Mouse (Mus musculus): ENCODE measurements at regions not wholly inside any gene's neighbourhood (a gene's known extent, or its start where the extent isn't known, plus 50 kb on each side); places are given as distances from the start of the nearest gene placed in this dataset.

DNA sequence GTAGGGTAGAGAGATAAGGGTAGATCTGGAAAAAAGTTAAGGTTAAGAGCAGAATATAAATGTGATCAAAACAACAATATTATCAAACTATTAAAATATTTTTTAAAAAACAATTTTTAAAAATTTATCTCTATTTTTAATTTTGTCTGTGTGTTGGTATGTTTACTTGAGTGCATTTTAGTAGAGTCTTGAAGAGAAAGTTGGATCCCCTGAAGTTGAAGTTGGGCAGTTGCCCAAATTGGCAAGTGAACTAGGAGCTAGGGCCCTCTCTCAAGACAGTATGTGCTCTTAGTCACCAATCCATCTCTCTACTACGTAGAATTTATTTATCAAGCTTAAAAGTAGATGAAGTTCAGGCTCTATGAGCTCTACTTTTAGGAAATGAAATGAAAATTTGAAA lies 59.9 kb downstream of the Adamts1 start:
- in situ Hi-C loops (cut with MboI, MseI): loop anchor here (5.0 kb wide), 1 partner anchor 51 kb away; no protein-coding TSS in a partner anchor

DNA sequence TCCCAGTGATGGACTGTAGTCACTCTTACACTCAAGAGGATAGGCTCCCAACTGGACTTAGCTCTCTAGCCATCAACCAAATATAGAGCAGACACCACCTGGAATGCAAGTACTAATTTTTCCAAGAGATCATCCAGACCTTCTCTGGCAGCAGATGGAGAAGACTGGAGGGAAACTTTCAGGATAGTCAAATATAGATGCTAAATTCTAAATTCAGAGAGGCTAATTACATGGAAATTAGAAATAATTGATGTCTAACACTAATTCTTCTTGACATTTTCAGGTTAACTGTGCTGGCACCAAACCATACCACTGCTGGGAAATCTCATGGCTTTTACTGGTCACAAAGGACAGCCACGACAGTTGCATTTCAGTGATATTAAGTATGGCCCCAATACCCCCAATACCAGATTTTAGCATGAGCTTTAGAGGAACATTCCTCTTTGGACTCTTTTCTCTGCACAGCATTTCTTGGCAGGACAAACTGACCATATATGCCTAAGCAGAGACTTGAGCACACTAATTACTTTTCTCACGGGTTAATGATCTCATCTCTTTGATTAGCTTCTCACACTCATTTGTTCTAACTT lies 64.2 kb downstream of the Adamts1 start:
- in situ Hi-C loops (cut with MboI, MseI): no loop called here

DNA sequence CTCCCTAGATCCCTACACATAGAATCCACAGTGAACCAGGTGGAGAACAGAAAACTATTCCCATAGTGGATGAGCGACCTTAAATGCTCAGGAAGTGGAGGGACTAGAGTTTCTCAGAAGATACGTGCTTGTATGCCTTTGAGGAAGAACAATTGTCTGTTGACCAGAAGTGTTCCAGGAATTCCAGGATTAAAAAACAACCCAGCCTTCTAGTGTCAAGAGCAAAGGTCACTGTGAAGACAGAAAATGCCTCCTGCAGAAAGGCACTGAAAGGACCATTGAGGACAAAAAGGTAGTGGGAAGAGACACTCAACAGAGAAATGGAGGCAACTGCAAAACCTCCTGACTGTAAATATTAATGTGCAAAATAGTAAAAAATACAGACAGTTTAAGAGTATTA lies 74.9 kb downstream of the Adamts1 start:
- in situ Hi-C loops (cut with MboI, MseI): no loop called here

DNA sequence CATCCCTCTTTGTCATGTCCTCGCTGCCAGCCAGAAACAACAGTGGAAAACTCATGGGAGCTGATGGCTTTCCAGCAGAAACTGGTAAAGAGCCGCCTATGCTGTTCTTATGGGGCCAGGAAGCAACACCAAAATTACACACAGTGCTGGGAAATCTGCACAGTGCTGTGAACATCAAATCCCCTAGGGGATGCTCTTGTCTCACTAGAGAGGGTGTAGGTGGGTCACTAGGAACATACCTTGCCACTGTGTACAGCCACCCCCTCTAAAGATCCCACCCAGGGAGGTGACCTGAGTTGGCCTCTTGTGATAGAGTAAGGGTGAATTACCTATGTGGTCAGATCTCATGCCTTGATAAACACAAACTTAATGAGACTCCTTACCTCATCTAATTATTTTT lies 80.9 kb downstream of the Adamts1 start:
- in situ Hi-C loops (cut with MboI, MseI): no loop called here

DNA sequence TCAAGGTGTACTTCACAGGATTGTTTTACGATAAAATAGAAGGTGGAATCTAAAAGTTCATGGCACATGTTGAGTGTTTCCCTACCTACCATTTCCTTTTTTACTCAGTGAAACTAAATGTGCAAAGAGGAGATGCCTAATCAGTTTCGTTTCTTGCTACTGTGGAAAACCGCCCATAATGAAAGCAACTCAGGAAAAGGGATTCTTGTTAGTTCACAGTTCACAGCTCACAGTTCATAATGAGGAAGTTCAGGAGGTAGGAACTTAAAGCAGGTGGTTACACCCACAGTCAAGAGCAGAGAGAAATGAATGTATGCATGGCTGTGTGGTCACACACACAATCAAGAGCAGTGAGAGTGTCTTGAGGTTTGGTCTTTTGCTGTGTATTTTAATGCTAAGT lies 90.6 kb downstream of the Adamts1 start:
- in situ Hi-C loops (cut with MboI, MseI): no loop called here

DNA sequence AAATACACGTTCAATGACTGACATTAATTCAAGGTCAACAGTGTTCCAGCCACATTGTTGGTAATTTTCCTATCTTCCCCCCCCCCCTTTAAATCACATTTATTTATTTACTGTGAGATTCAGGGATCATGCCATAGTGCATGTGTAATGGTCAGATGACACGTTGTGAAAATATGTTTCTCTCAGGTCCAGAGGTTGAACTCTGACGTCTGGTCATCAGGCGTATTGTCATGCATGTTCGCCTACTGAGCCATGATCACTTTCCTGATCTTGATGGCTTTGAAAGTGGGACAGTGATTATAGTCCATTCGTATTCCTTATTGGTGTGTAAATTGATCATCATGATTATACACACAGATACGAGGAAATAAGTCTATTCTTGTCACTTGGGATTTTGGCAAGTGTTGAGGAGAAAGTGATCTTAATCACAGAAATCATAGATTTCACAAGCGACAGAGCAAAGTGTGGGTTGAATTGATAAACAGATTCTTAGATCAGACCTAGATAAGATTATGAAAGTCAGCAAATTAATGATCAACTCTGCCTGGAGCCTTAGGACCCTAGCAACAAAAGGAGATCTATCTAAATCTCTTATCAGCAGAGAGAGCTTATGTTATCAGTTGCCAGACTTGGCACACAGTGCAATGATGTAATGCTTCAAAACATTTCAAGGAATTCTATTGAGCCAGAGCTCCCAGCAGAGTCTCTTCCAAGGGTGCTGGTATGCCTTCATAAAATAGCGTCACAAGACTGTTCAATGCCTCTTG lies 98.5 kb downstream of the Adamts1 start:
- in situ Hi-C loops (cut with MboI, MseI): no loop called here

DNA sequence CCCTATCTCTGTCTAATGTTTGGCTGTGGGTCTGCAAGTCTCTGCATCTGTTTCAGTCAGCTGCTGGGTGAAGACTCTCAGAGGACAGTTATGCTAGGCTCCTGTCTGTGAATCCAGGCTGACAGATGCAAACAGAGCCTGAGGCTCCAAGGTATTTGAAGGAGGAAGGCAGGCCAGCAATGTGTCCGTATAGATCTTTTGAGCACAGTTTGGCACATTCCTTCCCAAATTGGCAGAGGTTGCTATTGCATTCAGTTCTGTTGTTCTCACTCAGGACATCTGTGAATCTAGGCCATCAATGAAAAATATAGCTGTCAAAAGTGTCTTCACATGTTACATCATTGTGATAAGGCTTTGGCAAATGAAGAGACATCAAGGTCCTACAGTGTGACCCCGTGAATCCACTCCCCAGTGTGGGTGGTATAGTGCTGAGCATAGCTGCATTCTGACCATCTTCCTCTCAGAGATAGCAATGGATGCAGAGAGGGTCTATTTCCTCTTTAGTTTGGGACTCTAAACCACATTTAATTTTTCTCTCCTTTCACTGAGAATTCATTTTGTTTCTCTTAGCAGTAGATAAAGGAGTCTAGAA lies 99.9 kb downstream of the Adamts1 start:
- in situ Hi-C loops (cut with MboI, MseI): no loop called here

DNA sequence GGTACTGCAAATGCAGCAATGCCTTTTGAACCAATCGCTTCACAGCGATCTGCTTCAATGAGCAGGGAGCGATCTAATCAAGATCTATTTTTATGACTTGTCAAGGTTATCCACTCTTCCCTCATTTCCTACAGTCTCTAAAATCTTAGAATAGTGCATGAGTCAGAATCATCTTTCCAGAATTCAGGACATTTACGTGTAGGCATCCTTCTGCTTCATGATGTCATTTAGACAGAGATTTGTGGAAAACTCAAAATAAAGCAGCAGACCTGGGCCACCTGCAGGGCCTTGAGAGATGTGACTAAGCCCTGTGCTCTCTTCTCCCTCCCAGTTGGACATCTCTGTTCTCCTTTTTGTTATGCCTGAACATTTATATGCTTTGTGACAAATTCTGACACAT lies 103.6 kb downstream of the Adamts1 start:
- in situ Hi-C loops (cut with MboI, MseI): no loop called here

DNA sequence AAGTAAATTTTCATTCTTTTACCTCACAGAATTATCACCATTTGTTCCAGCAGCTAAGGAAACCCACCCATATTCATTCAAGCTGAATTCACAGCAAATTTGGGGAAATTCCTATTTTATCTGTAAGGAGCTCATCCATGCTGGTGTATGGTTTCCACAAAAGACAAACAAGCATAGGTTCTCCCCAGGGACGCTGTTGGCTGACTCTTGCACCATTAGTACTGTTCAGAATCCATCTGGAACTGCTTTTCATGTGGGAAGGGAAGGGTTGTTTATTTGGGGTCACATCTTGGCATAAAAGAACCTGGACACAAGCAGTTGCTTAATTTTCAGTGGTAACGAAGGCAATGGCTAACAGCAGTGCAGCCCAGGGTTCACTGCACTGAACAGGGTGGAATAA lies 120.2 kb downstream of the Adamts1 start:
- in situ Hi-C loops (cut with MboI, MseI): no loop called here

DNA sequence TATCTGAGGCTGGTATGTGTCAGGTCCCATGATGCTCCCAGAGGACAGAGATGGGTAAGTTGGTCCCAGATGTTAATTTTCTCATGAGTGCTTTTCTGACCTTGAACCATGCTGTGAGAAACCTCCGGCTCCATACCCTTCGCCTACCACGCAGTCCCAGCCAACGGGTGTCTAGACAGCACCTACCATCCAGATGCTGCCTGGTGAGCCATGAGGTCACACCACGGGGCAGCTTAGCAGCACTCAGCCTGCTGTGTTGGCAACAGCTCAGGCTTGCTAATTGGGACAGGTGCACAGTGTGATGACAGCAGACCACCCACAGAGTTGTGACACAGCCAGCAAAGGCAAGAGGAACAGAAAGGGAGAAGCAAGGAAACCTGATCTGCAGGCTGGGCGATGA lies 122.6 kb downstream of the Adamts1 start:
- in situ Hi-C loops (cut with MboI, MseI): no loop called here

DNA sequence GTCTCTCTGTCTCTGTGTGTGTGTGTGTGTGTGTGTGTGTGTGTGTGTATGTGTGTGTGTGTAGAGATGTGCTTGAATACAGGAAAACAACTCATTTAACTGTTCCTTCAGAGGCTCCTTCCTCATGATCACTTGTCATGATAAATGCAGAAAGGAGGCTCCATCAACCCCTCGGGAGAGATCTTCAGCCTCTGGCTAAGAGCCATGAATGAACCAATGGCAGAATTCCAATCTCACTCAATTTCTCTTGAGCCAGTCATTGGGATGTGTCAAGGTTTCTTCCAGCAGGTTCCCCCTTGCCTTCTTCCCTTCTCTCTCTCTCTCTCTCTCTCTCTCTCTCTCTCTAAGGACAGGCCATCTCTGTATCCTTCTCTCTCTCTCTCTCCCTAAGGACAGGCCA lies 124.1 kb downstream of the Adamts1 start:
- in situ Hi-C loops (cut with MboI, MseI): no loop called here

DNA sequence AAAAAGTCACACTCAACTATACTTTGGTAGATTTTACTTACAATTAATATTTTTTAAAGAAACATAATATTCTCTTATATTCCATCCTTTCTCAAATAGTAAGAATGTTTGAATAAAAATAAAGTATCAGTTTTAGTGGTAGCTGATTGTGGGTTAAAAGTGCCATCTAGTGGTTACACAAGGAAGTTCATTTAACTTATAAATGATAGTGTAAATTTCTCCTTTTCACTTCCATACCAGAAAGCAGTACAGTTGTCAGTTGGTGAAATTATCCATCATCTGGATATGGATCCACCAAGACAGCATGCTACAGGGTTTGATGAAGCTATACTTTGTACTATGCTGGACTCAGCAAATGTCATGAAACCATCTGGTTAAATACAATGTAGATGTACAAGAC lies 124.7 kb downstream of the Adamts1 start:
- in situ Hi-C loops (cut with MboI, MseI): no loop called here

DNA sequence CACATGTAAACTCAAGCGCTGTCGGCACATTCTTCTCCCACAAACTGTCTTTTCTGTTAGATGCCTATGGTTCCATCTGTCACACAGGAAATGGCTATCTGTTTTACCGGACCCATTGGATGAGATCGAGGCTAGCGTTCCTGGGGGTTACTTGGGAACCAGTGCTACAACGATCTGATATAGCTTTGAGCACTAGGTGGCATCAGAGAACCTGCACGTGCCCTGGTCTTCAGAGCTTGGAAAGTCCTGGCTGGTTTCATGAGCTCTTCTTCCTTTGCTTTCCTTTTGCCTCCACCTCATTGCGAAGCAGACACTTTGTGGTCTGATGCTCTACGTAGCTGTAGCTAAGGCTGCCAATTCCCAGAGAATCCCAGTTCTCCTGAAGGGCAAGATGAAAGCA lies 123.8 kb upstream of the Cyyr1 start:
- in situ Hi-C loops (cut with MboI, MseI): no loop called here

DNA sequence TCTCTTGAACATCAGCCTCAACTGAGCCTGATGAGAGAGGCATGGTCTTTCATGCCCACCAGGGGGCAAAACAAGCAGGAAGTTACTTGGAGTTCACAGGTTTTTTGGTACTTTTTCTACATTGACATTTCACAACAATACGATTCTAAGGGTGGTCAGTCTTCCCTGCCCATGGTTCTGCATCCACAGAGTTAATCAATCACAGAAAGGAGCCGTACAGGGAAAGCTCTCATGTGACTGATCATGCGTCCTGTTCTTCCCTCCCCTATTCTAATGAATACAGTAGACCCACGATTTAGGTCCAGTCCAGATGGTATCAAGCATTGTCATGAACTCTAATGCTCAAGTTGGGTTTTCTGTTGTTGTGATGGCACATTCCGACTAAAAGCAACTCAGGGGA lies 115.6 kb upstream of the Cyyr1 start:
- in situ Hi-C loops (cut with MboI, MseI): loop anchor here (10.0 to 25.0 kb wide), 3 partner anchors 706 to 1576 kb away; partner anchors contain the start of gene A730009L09Rik

DNA sequence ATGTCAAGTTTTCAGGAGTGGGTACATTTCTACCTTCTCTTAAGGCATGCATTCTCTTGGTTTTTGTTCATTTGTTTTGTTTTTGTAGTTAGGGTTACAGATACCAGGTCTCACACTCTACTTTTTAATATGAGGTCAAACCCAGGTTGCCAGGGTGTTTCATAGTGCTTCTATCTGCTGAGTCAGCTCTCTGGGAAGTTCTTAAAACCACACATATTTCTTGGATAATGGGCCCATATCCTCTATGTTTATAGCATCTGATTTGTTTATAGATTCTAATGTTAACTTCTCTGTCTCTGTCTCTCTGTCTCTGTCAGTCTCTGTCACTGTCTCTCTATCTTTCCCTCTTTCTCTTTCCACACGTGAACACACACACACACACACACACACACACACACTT lies 114.6 kb upstream of the Cyyr1 start:
- in situ Hi-C loops (cut with MboI, MseI): loop anchor here (10.0 to 25.0 kb wide), 3 partner anchors 705 to 1577 kb away; partner anchors contain the start of gene A730009L09Rik

DNA sequence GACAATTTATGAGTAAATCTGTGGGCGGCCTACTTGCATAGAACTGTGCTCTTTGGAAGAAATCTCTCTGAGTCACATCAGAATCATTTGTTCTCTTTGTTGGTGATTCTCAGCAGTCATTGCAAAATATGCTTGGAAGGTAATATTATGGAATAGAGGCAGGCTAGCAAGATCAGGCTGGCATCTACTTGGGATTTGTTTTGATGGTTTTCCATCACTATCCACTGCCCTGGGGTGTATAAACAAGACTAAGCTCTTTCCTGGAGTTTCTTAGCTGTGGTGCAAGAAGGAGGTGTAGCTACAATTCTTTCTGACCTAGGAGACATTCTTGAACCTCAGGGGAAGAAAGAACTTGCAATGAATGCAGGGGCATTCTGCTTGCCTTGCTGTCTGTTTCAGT lies 96.3 kb upstream of the Cyyr1 start:
- in situ Hi-C loops (cut with MboI, MseI): no loop called here

DNA sequence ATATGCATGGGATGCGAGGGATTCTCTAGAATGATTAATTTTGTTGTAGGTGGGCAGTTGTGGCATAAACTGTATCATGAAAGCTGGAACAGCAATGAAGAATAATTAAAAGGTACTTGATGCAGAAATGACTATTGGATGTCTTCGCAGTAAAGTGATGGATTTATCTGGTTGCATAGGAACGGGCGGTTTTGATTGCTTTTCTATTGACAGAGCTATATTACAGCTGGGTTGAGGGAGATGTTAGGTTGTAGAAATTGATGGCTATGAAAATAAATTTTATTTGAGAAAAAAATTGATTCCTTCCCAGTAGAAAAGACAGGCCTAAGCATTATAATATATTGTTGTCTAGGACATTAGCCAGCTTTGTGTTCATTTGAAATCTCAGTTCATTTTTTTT lies 87.8 kb upstream of the Cyyr1 start:
- in situ Hi-C loops (cut with MboI, MseI): no loop called here

DNA sequence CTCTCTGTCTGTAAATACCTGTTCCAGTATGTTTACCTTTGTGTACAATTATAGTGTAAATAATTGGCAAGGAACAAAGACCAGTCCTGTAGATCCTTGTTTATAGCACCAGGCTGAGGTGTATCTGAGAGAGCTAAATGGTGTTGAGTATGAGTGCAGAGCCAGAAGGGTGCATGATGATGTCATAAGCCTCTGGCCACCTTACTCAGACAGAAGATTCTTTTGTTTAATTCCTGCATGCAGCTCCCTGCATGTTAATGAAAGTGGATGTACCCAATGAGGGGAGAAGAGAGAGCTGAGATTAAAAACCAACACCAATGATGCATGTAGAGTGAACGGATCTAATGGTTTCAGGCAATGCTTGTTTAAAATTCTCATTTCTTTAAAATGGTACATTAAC lies 83.9 kb upstream of the Cyyr1 start:
- in situ Hi-C loops (cut with MboI, MseI): no loop called here

DNA sequence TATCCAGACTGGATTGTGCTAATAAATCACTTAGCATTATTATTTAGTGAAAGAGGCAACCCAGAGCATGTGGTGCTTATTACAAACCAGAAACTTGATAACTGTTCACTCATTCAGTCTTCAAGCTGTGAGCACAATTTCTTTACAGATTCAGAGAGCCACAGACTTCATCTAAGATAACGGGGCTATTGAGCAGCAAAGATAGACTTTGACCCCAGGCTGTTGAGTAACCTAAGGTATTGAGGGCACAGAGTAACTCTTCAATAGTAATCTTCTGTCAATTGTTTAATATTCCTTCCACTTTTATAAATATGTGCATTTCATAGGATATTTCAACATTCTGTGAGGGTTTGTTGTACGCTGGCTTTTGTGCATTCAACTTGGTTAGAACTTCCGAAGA lies 76.5 kb upstream of the Cyyr1 start:
- in situ Hi-C loops (cut with MboI, MseI): no loop called here

DNA sequence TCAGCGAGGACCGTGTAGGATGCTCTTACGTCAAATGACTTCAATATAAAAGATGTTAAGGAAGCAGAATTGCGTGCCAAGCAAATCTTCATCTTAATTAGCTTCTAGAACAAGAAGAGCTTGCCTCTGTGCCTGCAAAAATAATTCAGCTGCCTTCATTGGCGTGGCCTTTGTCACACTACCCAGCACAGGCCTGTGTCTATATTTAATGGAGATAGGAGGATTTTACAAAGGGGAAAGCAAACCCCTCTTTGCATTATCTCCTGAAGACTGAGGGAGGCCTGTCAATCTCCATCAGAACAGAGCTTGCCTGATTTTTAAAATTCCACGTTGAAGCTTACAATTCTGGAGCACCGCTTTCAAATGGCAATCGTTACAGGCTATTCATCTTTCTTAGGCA lies 71.3 kb upstream of the Cyyr1 start:
- in situ Hi-C loops (cut with MboI, MseI): no loop called here

DNA sequence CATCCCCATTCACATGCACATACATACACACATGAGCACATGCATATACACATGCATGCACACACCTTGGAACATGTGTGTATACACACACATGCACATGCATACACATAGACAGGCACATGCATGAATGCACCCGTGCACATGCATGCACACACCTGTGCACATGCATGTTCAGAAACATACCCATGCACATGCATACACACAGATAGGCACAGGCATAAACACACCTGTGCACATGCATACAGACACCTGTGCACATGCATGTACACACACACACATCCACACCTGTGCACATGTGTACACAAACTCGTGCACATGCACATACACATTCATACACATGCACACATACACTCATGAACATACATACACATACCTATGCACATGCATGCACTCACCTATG lies 50.9 kb upstream of the Cyyr1 start:
- in situ Hi-C loops (cut with MboI, MseI): no loop called here

All from T-helper 1 cell (primary cell).